Mouse (Mus musculus): ENCODE measurements around the gene Calhm5.
A peak's percentile ranks its signal among the peaks of the same experiment; 100 is the strongest.

The Calhm5 gene

GRCm38 (mm10) chr10:34070999-34071492 is 25.3 kb downstream of the Calhm5 start:
- no peak for DNase-seq (ENCODE audit: low read depth, low spot score)

- DNase-seq (ENCODE audit: low read depth, low spot score) = no peak
Observed at GRCm38 (mm10) chr10:34069606-34070005, 26.7 kb downstream of the Calhm5 start.

GRCm38 (mm10) chr10:34066591-34066990 is 29.7 kb downstream of the Calhm5 start:
- peak; percentile 1 for DNase-seq (ENCODE audit: low read depth, low spot score)

GRCm38 (mm10) chr10:34053987-34054386 is 42.3 kb downstream of the Calhm5 start:
- no peak for DNase-seq (ENCODE audit: low read depth, low spot score)

- DNase-seq (ENCODE audit: low read depth, low spot score) = no peak
Observed at GRCm38 (mm10) chr10:34044210-34044609, 52.1 kb downstream of the Calhm5 start, which contains the start of gene Calhm4. Gene Calhm4, minus strand, starts transcription at chr10:34044310.

Data from WW6 (cell line).